Mouse (Mus musculus) CH12.LX (cell line): ENCODE measurements around the gene Tomm20. TPM values are rescaled to one million over a fixed set of nuclear protein-coding genes. Genes with fewer than 3 reads are reported as not detected.

Experiments used
- DNase-seq: peaks from one replicate; pipeline ENCODE4 v3.0.0-alpha.2; 2013; ENCODE audit errors: extremely low read depth
- H3K27ac ChIP-seq: 2 replicates; pipeline ENCODE4 v1.5.1; 2012; ENCODE audit warnings: low read depth, mild to moderate bottlenecking, control low read depth, moderate library complexity; ENCODE audit not compliant: insufficient read depth
- H3K27me3 ChIP-seq: replicated peaks from 2 replicates; pipeline ENCODE3; 2012; ENCODE audit warnings: inconsistent platforms
- H3K36me3 ChIP-seq, 2 experiments: replicated peaks in 1 of 2; 2 replicates each; pipeline versions ENCODE3 to v1.6.1; 2012; ENCODE audit warnings: inconsistent platforms in 1 of 2, low read length in 1 of 2, mild to moderate bottlenecking in 1 of 2, mixed read lengths in 1 of 2, moderate library complexity in 1 of 2; ENCODE audit not compliant: control insufficient read depth in 1 of 2, insufficient read depth in 1 of 2
- H3K4me1 ChIP-seq, 2 experiments: 2 replicates each; pipeline ENCODE4 v1.6.1; 2012; ENCODE audit warnings: inconsistent platforms in 1 of 2, moderate library complexity in 1 of 2; ENCODE audit not compliant: insufficient read depth in 2 of 2, control insufficient read depth in 1 of 2
- H3K4me2 ChIP-seq: 2 replicates; pipeline ENCODE4 v1.6.1; 2012; ENCODE audit warnings: low read depth, mild to moderate bottlenecking, control low read depth; ENCODE audit not compliant: poor library complexity, insufficient read depth, severe bottlenecking
- H3K4me3 ChIP-seq, 3 experiments: fragments of 150-350 bp in 1 of 3; sonication (generic) in 1 of 3; replicated peaks in 1 of 3; 2 replicates each; pipeline versions ENCODE3 to v1.5.1; 2011 to 2012; ENCODE audit warnings: low read depth in 2 of 3, low read length in 2 of 3, mild to moderate bottlenecking in 2 of 3, moderate library complexity in 2 of 3, control low read depth in 1 of 3, improper control_type of control experiment in 1 of 3, inconsistent platforms in 1 of 3, mixed read lengths in 1 of 3; ENCODE audit not compliant: poor library complexity in 1 of 3
- H3K79me2 ChIP-seq: replicated peaks from 2 replicates; pipeline ENCODE4 v1.6.1; 2012; ENCODE audit warnings: mild to moderate bottlenecking, moderate library complexity; ENCODE audit not compliant: control insufficient read depth, poor library complexity, insufficient read depth, severe bottlenecking; ENCODE audit errors: extremely low read depth
- H3K9ac ChIP-seq: 2 replicates; pipeline ENCODE4 v1.6.1; 2012; ENCODE audit warnings: low read depth, mild to moderate bottlenecking, control low read depth, moderate library complexity; ENCODE audit not compliant: insufficient read depth
- H3K9me3 ChIP-seq: replicated peaks from 2 replicates; pipeline ENCODE3; 2012; ENCODE audit warnings: low read length, inconsistent platforms, mixed read lengths
- CTCF ChIP-seq, 2 experiments: IDR thresholded peaks in 1 of 2; conservative IDR thresholded peaks in 1 of 2; 2 replicates each; pipeline ENCODE4 v1.5.1; 2011 to 2012; ENCODE audit warnings: low read depth in 2 of 2, low read length in 2 of 2, improper control_type of control experiment in 1 of 2, inconsistent platforms in 1 of 2, mild to moderate bottlenecking in 1 of 2, moderate library complexity in 1 of 2
- E2F4 ChIP-seq: IDR thresholded peaks from 2 replicates; pipeline ENCODE4 v1.6.1; 2011; ENCODE audit warnings: low read depth, low read length, improper control_type of control experiment; ENCODE audit not compliant: insufficient replicate concordance
- ELF1 ChIP-seq: IDR thresholded peaks from 2 replicates; pipeline ENCODE4 v1.6.1; 2014; ENCODE audit warnings: low read depth, mild to moderate bottlenecking, inconsistent platforms, low read length, improper control_type of control experiment
- ETS1 ChIP-seq: conservative IDR thresholded peaks from 2 replicates; pipeline ENCODE4 v1.6.1; 2012; ENCODE audit warnings: low read depth, mild to moderate bottlenecking, inconsistent platforms, low read length, improper control_type of control experiment, moderate library complexity
- GABPA ChIP-seq: IDR thresholded peaks from 2 replicates; pipeline ENCODE4 v1.6.1; 2012; ENCODE audit warnings: low read depth, low read length, improper control_type of control experiment, inconsistent platforms; ENCODE audit not compliant: insufficient replicate concordance
- HCFC1 ChIP-seq: IDR thresholded peaks from 2 replicates; pipeline ENCODE4 v1.6.1; 2012; ENCODE audit warnings: low read depth, mild to moderate bottlenecking, inconsistent platforms, low read length, improper control_type of control experiment
- IRF4 ChIP-seq: IDR thresholded peaks from 2 replicates; pipeline ENCODE4 v1.6.1; 2014; ENCODE audit warnings: low read depth, mild to moderate bottlenecking, inconsistent platforms, low read length, improper control_type of control experiment
- JUN ChIP-seq: IDR thresholded peaks from 2 replicates; pipeline ENCODE4 v1.6.1; 2011; ENCODE audit warnings: low read depth, mild to moderate bottlenecking, low read length, improper control_type of control experiment, moderate library complexity; ENCODE audit not compliant: insufficient read depth
- MYC ChIP-seq: IDR thresholded peaks from 2 replicates; pipeline ENCODE4 v1.6.1; 2011; ENCODE audit warnings: low read depth, mild to moderate bottlenecking, improper control_type of control experiment, low read length
- POLR2A ChIP-seq: IDR thresholded peaks from 2 replicates; pipeline ENCODE4 v1.6.1; 2011; ENCODE audit warnings: low read depth, mild to moderate bottlenecking, improper control_type of control experiment, low read length
- RCOR1 ChIP-seq: conservative IDR thresholded peaks from 2 replicates; pipeline ENCODE4 v1.6.1; 2012; ENCODE audit warnings: low read depth, mild to moderate bottlenecking, inconsistent platforms, low read length, improper control_type of control experiment
- SMC3 ChIP-seq: IDR thresholded peaks from 2 replicates; pipeline ENCODE4 v1.6.1; 2011; ENCODE audit warnings: low read depth, low read length, improper control_type of control experiment
- TBP ChIP-seq: conservative IDR thresholded peaks from 2 replicates; pipeline ENCODE4 v1.6.1; 2011; ENCODE audit warnings: low read depth, low read length, improper control_type of control experiment
- USF1 ChIP-seq: IDR thresholded peaks from 2 replicates; pipeline ENCODE4 v1.6.1; 2014; ENCODE audit warnings: low read depth, mild to moderate bottlenecking, inconsistent platforms, low read length, improper control_type of control experiment
- ZC3H11A ChIP-seq: IDR thresholded peaks from 2 replicates; pipeline ENCODE4 v1.6.1; 2012; ENCODE audit warnings: low read depth, mild to moderate bottlenecking, inconsistent platforms, low read length, improper control_type of control experiment
- ZMIZ1 ChIP-seq: IDR thresholded peaks from 2 replicates; pipeline ENCODE4 v1.6.1; 2012; ENCODE audit warnings: low read depth, mild to moderate bottlenecking, inconsistent platforms, low read length, improper control_type of control experiment
- dilution Hi-C: fragments of 300-500 bp; cut with MboI; formaldehyde crosslinking; loops from 2 replicates; pipeline ENCODE4 v1.14.3; 2020; ENCODE audit warnings: low sequenced_read_pairs; ENCODE audit not compliant: extremely low pct_unique_long_range_greater_than_20kb, extremely low pct_ligation_motif_present
- in situ Hi-C: fragments of 300-500 bp; cut with MboI; formaldehyde crosslinking; loops from 3 replicates; pipeline ENCODE4 v1.14.3; 2019; ENCODE audit warnings: low sequenced_read_pairs, low pct_ligation_motif_present, low pct_unique_long_range_greater_than_20kb, mixed read lengths
- polyA plus RNA-seq: library from polyadenylated mRNA; unstranded; fragments of >175 nt; gene quantifications from 2 replicates; pipeline ENCODE4 v1.2.1, GENCODE M21; 2012; ENCODE audit warnings: low read depth; ENCODE audit not compliant: insufficient read length
- total RNA-seq, 2 experiments: library from RNA; depleted of rRNA; stranded (reverse); fragments of 300-350 nt in 1 of 2; fragments of >200 nt in 1 of 2; gene quantifications; 2 replicates each; pipeline ENCODE4 v1.2.3; 2012 to 2014

Gene Tomm20
- total and polyA plus RNA-seq, 3 experiments, result 130 to 513 (median 394) TPM

DNA sequence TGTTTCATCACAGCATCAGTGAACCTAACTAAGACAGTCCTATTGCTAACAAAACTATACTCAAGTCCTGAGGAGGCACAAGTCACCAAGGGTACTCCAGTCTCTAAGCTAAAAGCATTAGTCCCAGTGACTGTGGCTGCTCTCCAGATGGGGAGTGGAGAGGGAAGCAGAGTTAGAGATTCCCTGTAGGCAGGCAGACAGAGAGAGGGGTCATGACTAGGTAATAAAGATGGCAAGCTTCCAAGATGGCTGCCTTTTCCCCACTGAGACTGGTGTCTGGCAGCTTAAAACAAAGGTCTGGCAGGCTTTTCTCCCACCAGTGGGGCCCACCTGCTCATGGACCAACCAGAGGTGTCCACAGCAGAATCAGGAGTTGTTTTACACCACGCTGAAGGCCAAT, 48.9 kb upstream of the Tomm20 start:
- H3K36me3 ChIP-seq, result no peaks in the 10 kb centered on the region
- no peak overlapping the region for H3K27ac ChIP-seq
- H3K27me3 ChIP-seq, result no peaks in the 10 kb centered on the region
- H3K4me1 ChIP-seq, result no peaks in the 10 kb centered on the region
- TF ChIP-seq E2F4, result no peak
- TF ChIP-seq POLR2A, result no peak
- TF ChIP-seq IRF4, result no peak
- no peak for TF ChIP-seq ELF1
- no peak for TF ChIP-seq JUN
- no peak for TF ChIP-seq SMC3
- no peak for TF ChIP-seq ZMIZ1
- TF ChIP-seq TBP, result no peak
- TF ChIP-seq CTCF (conservative IDR thresholded peaks at IDR 0.05 in 1 of 2, IDR thresholded peaks at IDR 0.05 in 1 of 2; ENCODE audit: low read depth in 2 of 2, low read length in 2 of 2), result no peak
- no peak for TF ChIP-seq ZC3H11A
- TF ChIP-seq MYC, result no peak
- no peak for TF ChIP-seq HCFC1
- no peak for TF ChIP-seq USF1
- TF ChIP-seq GABPA, result no peak
- TF ChIP-seq ETS1, result no peak
- no peak for TF ChIP-seq RCOR1
- no peaks in the 10 kb centered on the region for H3K9me3 ChIP-seq
- H3K4me2 ChIP-seq, result no peak overlapping the region
- in situ Hi-C loops (loop anchor here (25.0 kb wide), 1 partner anchor 732 kb away; no protein-coding TSS in a partner anchor), dilution Hi-C loops (no loop called here)
- no peak for DNase-seq
- no peaks in the 10 kb centered on the region for H3K79me2 ChIP-seq
- H3K9ac ChIP-seq, result no peak overlapping the region
- no peak overlapping the region for H3K4me3 ChIP-seq

DNA sequence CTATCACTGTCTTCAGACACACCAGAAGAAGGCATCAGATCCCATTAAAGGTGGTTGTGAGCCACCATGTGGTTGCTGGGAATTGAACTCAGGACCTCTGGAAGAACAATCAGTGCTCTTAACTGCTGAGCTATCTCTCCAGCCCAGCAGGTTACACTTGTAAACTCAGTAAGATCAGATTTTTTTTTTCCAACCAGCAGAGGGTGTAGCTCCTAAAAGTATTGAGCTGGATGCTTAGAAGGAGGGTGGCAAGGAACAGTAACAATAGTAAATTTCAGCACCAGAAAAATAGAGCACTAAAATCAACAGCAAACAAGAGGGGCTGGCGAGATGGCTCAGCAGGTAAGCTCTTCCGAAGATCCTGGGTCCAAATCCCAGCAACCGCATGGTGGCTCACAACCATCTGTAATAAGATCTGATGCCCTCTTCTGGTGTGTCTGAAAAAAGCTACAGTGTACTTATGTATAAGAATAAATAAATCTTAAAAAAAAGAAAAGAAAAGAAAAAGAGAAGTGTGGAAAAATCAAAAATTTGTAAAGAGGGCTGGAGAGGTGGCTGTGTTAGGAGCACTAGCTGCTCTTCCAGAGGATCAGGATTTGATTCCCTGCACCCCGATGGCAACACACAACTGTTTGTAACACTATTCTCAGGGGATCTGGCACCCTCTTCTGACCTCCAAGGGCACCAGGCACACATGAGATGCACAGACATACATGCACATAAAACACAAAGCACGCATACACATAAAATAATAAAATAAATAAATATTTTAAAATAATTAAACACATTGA, 43.9 kb upstream of the Tomm20 start:
- peak in 1 of 2 experiments; percentile 22; a peak in 1 of 4 replicates for TF ChIP-seq CTCF (conservative IDR thresholded peaks at IDR 0.05 in 1 of 2, IDR thresholded peaks at IDR 0.05 in 1 of 2; ENCODE audit: low read depth in 2 of 2, low read length in 2 of 2)
- TF ChIP-seq ETS1, result no peak
- DNase-seq, result no peak
- dilution Hi-C loops, result no loop called here

More for the DNA sequence above, 43.9 kb upstream of the Tomm20 start:
- Histone ChIP-seq H3K79me2 (no peaks in the 10 kb centered on the region), H3K27ac (no peak overlapping the region), H3K9ac (no peak overlapping the region), H3K9me3 (no peaks in the 10 kb centered on the region), H3K27me3 (no peaks in the 10 kb centered on the region), H3K4me1 (peaks cover 0 to 7% of the 10 kb centered on the region in 2 experiments; a peak in 2 of 4 replicates), H3K4me2 (no peak overlapping the region), H3K36me3 (no peaks in the 10 kb centered on the region), H3K4me3 (no peak overlapping the region)
- in situ Hi-C loops, result loop anchor here (5.0 to 25.0 kb wide), 2 partner anchors 153 to 727 kb away; no protein-coding TSS in a partner anchor
